Mouse (Mus musculus) embryonic fibroblast, embryonic 13.5 days (primary cell): ENCODE results near the gene Gm20908. TPM values are rescaled to one million over a fixed set of nuclear protein-coding genes. Genes with fewer than 3 reads are reported as not detected.
"Not testable (repeated sequence)": the region's sequence is repeated elsewhere in the genome, so short reads cannot be mapped to it uniquely, and the experiment has no call there.

Source experiments
- H3K27ac ChIP-seq: 2 replicates; pipeline ENCODE4 v1.5.1; 2012; ENCODE audit warnings: low read length, control low read depth, inconsistent platforms; ENCODE audit not compliant: insufficient read depth
- H3K4me1 ChIP-seq: 2 replicates; pipeline ENCODE4 v1.6.1; 2011; ENCODE audit warnings: low read length; ENCODE audit not compliant: control insufficient read depth, insufficient read depth
- H3K4me3 ChIP-seq: 2 replicates; pipeline ENCODE4 v1.5.1; 2011; ENCODE audit warnings: mild to moderate bottlenecking, control low read depth, low read length; ENCODE audit not compliant: insufficient read depth
- polyA plus RNA-seq: library from polyadenylated mRNA; stranded (reverse); fragments of >200 nt; gene quantifications from 2 replicates; pipeline ENCODE4 v1.2.4, GENCODE M21; 2011; ENCODE audit warnings: low read depth; ENCODE audit not compliant: missing spikeins, insufficient read length

Gm20908 gene
- polyA plus RNA-seq = not detected in 2 replicates

DNA sequence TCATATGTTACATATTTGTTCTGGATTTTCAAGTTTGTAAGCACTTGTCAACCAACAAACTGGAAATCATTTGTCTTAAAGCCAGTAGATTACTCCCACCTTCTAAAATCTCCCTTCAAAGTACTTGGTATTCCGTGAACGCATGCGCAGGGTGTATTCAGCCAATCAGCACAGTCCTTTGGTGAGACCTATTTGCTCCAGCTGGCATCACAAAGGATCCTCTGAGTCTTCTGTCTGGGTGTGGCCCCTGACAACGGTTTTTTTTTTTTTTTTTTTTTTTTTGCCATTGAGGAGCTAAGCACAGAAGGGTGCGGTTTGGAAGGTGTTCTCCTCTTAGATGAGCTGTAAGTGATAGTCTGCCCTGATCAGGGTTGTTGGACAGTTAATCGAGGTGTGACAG lies at the start of gene Gm20908:
Gene Gm20908, plus strand, starts transcription at position 301 of the 400 bp plus-strand sequence.
- H3K27ac ChIP-seq, H3K4me3 ChIP-seq, H3K4me1 ChIP-seq: not testable (repeated sequence)
